Mouse (Mus musculus) G1E-ER4 (cell line): ENCODE data around the gene Grik4. TPM values are rescaled to one million over a fixed set of nuclear protein-coding genes. Genes with fewer than 3 reads are reported as not detected.

Source experiments
- GATA1 ChIP-seq: IDR thresholded peaks from one replicate; pipeline ENCODE4 v1.8.0; 2012; ENCODE audit warnings: low read length, inconsistent platforms
- polyA plus RNA-seq: library from polyadenylated mRNA; stranded (reverse); fragments of >175 nt; gene quantifications from 2 replicates; pipeline ENCODE4 v1.2.3, GENCODE M21; 2012

Gene Grik4
- polyA plus RNA-seq, 1 experiment: not detected

DNA sequence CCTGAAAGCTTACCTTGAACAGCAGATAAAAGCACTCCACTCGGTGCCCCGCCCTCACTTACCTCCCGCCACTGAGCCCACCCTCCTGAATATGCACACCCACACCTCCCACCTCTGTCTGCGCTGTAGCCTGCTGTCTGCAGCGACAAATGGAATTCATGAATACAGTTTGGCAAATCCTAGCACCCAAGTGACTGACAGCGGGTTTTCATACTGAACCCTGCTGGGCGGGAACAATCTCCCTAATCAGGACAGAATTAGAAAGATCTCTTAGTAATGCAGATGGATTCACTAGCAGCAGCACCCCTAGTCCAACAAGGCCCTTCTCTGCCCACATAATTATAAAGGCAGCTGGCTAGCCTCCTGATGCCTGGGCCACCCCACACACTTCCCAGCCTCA, 65.9 kb downstream of the Grik4 start:
- no peak for TF ChIP-seq GATA1

DNA sequence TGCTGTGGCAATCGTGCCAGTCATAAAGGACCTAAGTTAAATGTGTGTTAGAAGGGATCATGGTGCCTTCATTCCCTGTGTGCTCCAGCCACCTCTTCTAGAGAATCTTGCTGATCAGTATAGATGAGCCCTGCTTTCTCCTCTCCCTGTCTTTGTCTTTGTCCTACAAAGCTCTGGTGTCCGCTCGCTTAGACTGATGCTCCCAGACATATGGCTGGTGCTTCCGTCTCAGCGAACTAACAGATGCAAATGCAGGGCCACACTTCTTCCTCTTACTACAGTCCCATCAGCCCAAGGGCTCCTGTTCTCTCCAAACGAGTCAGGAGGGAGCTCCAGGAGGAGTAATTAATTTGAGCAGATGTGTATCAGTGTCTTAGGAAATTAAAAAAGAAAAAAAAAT, 71.4 kb downstream of the Grik4 start:
- TF ChIP-seq GATA1: no peak

DNA sequence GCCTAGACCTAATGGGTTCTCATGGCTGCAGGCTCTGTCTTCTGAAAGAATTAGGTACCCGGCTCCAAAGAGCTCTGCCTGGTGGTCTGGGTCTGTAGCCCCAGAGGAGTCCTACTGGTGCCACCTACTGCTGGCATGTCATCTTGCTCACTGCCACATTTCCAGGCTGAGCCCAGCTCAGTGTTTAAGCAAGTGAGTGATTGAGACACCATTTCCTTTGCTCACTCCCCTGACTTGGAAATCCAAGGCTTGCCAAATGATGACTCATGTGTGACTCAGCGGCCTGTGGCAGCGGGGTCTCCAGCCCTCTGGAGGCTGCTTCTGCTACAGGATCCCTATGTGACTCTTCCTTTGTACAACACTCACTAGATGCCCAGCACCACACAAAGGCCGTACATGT, 72.6 kb downstream of the Grik4 start:
- no peak for TF ChIP-seq GATA1

DNA sequence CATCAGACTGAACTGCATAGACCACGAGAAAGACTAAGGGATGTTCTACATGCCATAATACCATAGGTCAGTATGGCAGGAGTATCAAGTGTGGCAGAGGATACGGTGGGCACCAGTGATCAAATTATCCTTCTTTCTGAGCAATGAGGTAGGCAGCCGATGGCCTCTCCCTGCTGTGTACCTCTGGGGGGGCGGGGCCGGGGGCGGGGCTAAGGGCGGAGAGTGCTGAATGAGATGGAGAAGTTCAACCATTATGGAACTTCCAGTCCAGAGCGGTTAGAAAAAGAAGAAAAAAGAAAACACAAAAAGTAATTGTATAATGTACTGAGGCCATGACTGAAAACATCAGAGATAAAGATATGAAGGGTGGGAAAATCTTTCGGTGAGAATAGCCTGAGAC, 74.0 kb downstream of the Grik4 start:
- TF ChIP-seq GATA1: no peak

DNA sequence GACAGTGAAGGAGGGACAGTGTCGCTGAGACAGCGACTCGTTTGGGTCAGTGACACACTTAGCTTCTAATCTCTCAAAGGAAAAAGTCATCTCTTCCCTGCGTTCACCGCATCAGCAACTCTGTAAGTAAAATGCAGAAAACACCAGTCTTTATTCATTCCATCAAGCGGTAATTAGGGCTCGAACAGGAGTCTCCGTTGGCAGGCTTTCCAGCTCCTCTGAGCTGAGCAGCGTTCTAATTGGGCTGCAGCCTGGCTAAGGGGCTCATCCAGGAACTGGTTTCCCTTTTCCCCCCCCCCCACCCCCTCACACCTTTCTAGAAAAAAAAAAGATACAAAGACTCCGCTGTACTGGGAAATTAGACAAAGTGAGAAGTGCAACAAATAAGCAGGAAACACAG, 75.8 kb downstream of the Grik4 start:
- TF ChIP-seq GATA1: no peak

DNA sequence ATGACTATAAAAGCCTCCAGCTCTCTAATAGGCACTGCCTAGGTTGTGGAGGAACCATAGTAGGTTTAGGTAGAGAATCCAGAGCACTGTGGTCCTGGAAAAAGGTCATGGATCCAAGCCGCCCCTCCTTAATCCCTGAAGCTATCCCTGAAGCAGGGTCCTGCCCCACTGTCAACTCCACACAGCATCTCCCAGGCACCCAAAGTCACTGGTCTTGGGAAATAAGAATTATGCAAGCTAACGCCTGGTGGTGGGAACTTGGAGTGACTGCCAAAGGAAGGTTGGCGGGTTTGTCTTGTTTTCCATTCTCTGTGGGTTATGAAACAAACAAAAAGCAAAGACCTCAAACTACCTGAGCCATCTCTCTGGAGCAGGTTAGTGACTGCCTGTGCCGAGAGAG, 77.6 kb downstream of the Grik4 start:
- TF ChIP-seq GATA1: no peak

DNA sequence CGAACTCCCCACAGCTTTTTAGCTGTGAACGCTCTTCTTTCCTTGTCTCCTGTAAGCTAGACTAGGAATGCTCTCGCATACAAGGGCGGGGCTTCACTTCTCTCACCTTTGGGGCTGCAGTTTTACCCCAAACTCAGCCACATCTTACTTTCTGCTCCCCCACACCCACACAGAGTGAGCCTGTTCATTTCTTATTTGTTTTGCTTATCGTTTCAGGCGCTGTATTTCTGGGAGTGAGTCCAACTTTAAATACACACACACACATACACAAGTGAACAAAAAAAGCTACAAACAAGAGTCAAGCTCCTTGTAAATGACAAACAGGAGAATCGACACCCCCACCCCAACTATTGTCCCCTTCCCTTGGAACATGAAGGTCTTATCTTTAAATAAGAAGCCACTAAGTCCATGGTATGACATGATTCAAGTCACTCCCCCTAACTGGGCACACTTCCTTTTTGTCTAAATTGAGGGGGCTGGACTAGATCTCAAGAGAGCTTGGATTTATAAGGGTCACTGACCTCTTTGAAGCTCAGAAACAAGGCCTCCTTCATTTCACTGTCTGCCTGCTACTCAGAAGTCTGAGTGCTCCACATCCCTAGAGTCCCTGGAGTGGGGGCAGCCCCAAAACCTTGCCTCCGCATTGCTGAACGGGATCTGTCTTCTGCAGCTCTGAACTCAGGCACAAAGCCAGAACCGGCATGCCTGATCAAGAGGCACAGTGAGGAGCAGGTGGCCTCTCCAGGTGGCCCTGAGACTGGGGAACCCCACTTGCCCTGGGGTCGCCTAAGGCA, 79.1 kb downstream of the Grik4 start:
- TF ChIP-seq GATA1: no peak

DNA sequence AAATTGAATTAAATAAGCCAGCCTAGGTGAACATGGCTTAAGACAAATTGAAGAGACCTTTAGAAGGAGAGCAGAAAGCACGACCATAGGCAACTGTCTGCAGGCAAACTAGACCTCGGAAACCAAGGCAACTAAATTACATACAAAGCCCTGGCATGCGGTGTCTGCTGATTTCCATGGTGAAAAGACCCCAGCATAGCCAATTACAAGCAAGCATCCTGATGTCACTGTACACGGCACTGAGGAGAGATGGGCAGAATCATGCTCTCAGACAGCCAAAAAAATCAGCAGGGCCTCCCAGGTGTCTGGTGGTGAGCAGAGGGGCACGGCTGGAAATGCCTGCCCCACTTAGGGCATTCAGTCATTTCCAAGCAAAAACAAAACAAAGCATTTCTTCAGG, 80.9 kb downstream of the Grik4 start:
- TF ChIP-seq GATA1: no peak

DNA sequence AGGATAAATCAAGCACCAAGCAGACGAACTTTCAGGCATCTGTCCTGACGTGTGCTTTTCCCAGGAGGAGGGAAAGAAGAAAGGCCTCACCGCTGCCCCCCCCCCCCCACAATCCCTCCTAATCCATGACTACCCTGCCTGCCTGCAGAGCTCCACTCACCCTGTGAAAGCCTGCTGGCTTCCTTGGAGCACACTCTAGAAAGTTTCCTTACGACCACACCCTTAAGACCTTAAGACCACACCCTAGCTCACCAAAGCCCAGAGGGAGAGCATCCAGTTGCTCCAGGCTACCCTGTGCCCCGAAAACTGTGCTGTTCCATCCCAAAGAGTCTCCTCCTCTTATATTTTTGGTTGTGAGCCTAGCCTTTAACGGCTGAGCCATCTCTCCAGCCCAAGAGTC, 82.6 kb downstream of the Grik4 start:
- no peak for TF ChIP-seq GATA1

DNA sequence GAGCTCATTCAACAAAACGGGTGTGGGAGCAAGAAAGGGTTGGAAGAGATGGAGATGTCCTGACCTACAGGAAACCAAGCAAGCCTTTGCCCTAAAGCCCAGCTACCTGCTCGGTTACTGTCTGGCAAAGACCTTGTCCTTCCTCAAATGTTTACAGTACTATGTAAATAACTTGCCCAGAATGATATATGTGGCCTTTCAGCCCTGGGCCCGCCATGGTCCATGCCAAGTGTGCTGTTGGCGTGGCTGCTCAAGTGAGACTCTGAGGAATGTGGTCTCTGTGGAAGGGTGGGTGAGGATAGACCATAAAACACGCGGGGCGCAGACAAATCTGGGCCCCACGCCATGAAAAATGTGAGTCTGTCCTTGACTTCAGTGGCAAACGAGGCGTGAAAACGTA, 83.1 kb downstream of the Grik4 start:
- TF ChIP-seq GATA1: no peak

DNA sequence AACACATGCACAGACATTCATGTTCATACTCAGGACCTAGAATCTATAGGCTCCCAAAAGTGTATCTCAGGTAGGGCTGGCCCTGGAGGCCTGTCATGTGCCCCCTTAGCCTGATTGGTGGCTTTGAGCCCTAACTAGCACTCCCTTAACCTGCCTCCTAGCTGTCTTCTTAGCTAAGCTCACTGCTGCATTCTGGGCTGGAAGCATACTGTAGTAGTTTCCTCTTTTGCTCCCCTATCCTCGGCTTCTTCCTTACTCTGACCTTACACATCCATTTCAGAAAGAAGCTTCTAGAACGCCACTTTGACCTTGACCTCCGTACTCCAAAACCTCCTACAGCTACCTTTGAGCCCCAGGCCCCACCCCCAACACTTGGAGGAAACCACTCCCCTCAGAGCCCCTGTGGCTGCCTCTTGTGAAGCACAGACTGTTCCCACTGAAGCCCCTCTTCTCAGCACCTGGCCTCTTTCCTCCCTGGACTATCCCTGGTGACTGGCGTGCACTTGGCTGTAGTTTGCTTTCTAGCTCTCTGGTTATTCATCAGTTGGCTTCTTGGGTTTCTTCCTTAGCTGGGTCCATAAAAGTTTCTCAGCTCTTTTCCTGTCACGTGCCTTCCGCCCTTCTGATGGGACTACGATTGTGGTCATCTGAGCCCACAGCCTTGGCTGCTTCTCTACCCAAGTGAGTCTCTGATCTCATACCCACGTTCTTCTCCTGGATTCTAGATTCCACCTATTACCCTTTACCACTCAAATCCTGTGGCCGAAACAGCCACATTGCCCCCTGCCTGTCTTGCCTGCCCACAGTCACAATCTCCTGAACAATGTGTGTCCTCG, 84.1 kb downstream of the Grik4 start:
- TF ChIP-seq GATA1: no peak

DNA sequence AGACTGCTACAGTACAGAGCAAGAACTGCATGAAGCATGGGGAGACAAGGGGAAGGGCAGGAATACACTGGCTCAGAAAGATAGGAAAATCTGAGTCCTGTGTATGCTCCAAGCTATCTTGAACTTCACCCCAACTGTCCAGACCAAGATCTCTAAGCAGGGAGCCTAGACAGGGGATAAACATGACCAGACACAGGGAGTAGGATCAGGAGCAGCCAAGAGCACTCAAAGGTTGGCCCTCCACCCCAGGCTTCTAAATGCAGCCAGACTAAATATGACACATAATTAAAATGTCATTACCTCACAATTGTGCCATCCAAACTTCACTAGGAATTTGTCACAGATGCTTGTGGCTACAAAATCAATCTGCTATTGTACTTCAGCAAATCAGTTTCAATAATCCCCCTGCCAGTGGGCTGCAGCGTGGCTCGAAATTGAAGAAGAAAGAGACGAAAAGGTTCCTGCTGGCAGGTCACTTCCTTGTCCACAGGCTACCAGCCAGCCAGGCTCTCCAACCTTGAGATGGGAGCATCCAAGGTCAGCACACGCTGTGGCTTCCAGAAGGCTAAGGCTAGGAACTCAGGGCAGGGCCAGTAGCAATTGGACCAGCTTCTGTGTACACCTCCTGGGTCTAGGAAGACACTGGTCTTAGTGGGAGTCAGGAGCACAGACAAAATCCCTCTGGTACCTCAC, 85.1 kb downstream of the Grik4 start:
- no peak for TF ChIP-seq GATA1

DNA sequence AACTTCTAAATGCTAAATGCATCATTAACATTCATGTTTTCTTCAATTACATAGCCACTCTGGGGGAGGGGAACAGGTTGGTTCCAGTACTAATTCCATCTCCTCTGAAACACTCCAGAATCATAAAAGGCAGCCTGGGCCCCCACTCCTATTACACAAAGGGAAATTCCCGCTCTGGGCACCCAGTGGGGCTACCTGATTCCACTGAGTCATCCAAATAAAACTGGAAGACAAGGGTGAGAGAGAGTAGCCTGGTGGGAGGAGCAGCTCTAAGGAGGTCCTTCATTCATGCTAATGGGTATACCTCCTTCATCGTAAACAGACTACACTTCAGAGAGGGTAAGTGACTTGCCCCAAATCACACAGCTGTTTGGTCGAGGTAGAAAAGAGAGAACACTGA, 85.7 kb downstream of the Grik4 start:
- no peak for TF ChIP-seq GATA1

DNA sequence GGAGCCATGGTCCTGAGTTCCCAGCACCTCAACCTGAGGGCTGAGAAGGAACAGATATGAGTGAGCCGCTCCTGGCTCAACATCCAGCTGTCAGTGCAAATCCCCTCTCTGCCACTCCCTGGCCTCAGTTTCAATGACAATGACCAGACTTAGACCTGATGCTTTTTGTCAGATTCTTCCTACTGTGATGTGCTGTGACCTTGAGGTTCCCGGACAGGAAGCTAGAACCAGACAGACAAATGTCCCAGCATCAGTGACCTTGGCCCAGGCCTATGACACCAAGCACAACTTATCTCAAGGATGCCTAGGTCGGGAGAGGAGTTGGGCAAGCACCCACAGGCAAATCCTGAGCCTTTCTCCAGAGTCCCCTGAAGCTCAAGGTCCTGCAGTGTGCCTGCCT, 86.5 kb downstream of the Grik4 start:
- TF ChIP-seq GATA1: no peak

DNA sequence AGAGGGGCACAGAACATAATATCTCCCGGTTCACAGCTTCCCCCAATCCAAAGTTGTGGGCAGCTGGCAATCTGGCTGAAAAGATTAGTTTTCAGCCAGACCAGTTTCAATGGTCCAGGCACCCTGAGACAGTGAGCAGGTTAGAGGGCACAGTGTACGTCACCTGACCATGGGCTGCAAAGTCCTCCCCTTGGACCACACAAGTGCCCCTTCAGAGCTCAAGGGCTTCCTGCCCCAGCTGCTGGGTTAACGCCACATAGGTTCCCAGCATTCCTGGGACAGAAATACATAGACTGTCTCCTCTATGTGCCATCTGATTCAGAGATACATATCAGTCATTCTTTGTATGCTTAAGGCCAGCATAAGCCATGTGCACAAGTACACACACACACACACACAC, 91.2 kb downstream of the Grik4 start:
- TF ChIP-seq GATA1: no peak

DNA sequence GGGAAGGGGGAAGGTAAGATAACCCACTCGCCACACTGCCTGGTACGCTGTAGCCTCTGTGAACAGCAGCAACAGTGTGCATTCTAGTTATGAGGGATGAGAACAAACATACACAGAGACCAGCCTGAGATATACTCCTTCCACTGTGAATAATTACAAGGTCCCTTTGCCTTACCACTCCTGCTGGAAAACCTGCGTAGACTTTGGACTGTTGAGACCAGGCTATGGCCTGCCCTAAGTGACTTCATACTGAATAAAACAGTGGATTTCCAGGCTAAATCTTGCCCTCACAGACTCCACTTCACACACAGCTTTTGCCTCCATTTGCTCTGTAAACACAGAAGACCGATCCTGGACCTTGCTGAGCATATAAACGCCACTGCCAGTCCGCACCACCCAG, 94.2 kb downstream of the Grik4 start:
- no peak for TF ChIP-seq GATA1
